Mouse (Mus musculus) frontal cortex, postnatal 25 days (tissue): ENCODE measurements at regions not wholly inside any gene's neighbourhood (a gene's known extent, or its start where the extent isn't known, plus 50 kb on each side); places are given as distances from the start of the nearest gene placed in this dataset.
"Not testable (repeated sequence)": the region's sequence is repeated elsewhere in the genome, so short reads cannot be mapped to it uniquely, and the experiment has no call there.

Experiments
- DNase-seq, 2 experiments: peaks; one replicate each; pipeline ENCODE4 v3.0.0; 2022; ENCODE audit warnings: low spot score in 2 of 2

DNA sequence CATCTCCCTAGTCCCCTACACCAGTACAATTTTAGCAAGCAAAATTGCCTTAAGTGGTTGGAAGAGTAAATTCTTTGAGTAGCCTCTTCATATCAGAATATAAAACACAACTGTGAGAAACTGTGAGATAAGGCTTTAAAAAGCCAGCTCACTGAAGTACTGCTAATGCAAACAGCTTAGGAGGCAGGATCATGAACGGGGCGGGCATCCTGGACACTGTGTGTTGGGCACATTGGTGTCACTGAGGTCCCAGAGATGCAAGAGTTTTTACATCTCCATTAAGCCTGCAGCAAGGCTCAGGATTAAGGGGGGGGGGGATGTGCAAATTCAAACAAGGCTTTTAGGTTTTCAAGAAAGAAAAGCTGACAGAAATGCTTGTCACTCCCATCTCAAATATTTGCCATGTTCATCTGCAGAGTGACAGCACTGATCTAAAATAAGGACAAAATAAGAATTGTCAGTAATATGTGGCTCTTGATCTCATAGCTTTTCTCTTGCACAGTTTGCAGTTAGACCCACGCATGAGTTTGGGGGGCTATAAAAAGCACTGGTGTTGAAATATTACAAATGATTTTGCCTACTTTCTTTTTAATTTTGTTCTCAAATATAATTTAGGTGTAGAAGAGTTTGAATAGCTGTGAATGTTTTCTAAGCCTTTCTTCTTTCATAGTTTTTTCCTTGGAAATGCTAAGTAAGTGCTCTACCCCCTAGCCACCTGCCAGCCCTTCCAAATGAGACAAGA lies 156.2 kb downstream of the Enc1 start:
- DNase-seq, result no peak

DNA sequence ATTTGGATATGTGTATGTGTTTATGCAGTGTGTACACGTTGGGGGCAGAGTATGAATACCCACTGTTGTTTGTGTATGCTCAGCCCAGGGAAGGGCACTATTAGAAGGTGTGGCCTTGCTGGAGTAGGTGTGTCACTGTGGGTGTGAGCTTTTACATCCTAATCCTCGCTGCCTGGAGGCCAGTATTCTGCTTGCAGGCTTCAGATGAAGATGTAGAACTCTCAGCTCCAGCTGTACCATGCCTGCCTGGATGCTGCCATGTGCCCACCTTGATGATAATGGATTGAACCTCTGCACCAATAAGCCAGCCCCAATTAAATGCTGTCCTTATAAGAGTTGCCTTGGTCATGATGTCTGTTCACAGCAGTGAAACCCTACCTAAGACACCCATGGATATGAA lies 155.4 kb downstream of the Enc1 start:
- not testable (repeated sequence) for DNase-seq

DNA sequence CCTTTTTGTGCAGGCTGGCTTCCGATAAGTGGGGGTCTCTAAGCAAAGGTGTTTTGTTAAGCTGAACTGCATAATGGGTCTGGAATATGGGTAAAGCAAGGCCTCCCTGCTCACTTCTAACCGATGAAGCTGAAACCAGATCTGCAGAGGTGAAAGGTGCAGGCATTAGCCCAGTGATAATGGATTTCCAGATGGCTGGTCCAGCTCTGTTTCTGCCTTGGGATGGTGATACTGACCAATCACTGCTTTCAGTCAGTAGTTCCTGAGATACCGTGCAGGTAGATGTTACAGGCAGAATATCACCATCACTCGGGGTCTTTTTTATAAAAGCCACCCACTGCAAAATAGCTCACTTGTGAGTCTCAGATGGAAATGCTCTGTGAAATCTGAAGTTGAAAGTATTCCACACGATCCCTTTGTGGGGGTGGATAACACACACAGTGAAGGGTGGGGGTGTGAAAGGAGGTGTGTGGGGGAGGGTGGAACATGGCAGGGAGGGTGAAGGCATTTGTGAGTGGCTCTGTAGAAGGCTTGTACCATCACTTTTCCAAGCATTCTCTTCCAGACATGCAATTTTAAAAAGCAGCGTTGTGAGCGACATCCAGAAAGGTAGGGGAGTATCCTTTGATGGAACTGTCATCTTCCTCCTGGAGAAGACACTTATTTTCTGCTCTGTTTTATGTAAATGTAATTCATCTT lies 154.0 kb downstream of the Enc1 start:
- no peak for DNase-seq

DNA sequence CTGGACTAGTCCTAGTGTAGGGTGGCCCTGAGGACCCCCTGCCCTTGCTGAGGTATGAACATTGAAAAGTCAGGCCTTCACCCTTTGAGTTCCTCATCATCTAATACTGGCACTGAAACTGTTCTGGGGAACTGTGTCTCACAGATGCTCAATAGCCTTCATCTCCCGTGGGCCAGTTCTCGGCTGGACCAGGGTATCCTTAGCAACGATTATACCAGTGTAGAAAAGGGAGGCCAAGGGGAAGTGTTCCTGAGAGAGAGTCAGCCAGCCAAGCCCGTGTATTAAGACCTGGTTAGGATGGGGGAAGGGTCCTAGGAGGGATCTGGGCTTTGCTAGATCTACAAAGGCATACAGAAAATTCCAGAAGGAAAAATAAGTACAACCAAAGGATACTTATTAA lies 153.2 kb downstream of the Enc1 start:
- no peak for DNase-seq

DNA sequence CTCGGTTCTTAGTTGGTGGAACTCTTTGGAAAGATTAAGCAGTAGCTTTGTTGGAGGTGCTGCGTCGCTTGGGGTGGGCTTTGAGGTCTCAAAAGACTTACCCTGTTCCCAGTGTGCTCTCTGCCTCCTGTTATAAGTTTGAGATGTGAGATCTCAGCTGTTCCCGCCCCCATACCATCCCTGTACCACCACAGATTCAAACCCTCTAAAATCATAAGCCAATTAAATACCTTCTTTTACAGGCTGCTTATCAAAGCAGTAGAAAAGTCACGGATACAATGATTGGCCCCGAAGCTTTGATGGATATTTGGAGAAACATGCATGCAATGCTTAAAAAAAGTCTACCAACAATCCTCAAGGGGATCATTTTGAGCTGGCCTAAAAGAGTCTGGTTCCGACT lies 152.6 kb downstream of the Enc1 start:
- DNase-seq, result no peak

DNA sequence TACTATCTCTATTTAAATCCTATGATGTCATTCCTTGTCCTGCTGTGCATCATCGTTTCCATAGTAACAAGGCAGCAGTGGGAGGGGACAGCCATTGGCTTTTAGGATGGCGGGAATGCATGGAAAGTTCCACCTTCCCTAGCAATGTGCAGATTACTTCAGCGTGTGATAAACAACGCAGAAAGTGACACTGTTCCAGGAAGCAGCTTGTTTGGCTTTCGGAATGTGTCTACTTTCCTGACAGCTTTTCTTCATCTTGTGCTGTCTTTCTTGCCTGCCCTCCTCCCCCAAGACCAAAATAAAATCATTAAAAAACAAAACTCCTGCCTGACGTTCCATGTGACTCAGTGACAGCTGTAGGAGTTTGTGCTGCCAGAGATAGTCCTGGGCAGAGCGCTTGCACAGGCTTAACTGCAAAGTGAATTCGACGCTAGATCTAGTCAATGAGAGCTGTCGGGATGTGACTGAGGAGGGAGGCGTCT lies 149.6 kb downstream of the Enc1 start:
- DNase-seq, result peak in 1 of 2 experiments; percentile 46

DNA sequence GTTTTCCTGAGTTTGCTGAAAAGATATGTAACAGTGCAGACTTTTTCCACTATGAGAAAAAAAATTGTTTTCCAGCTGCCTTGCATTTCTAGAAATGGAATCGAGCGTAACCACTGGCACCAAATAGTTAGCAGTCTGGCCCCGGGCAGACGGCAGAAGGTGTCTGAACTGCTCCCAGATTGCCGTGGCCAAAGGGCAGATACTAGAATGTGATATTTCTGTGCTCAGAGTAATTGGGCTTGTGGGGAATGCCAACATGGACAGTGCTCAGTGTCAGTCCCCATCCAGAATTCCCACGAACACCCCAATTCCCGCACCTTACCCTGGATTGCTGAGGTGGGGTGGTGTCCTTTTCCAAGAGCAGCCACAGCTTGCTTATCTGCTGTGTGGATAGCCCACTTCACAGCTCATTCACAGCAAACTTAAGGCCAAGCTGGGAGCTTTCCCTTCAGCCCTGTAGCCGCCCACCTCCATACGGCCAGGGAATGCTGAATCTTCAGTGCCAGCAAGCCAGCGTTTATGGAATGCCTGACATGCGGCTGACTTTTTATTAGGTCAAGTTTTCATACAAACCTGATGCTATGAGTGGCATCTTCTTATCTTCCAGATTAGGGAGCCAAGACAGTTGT lies 148.1 kb downstream of the Enc1 start:
- DNase-seq, result no peak

DNA sequence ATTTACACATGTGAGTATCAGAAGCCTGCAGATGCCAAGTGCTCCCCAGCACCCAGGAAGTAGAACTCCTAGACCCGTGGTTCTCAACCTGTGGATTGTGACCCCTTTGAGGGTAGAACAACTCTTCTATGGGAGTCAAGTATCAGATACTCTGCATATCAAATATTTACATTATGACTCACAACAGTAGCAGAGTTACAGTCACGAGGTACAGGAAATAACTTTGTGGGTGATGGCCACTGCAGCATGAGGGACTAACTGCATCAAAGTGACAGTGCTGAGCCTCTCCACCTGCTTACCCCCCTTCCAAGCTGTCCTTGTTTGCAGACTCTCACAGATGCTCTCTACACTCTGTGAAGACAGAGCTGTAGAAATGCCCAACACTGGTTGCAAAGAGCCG lies 145.6 kb downstream of the Enc1 start:
- DNase-seq, result no peak

DNA sequence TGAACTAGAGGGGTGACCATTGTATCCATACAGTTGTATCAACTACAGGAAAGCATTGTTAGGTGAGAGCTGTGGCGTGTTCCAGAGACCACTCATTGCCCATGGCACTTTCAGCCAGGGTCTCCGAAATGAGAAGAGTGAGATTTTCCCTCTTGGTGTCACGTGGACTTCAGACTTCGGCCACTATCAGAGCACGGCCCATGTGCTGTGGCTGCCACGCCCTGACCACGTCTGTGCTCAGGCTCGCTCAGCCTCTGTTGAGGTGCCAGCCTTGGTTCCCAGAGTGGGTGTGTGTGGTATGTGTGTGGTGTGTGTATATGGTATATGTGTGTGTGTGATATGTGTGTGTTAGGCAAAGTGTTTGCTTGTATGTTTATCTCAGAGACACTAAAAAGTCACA lies 144.6 kb downstream of the Enc1 start:
- no peak for DNase-seq

DNA sequence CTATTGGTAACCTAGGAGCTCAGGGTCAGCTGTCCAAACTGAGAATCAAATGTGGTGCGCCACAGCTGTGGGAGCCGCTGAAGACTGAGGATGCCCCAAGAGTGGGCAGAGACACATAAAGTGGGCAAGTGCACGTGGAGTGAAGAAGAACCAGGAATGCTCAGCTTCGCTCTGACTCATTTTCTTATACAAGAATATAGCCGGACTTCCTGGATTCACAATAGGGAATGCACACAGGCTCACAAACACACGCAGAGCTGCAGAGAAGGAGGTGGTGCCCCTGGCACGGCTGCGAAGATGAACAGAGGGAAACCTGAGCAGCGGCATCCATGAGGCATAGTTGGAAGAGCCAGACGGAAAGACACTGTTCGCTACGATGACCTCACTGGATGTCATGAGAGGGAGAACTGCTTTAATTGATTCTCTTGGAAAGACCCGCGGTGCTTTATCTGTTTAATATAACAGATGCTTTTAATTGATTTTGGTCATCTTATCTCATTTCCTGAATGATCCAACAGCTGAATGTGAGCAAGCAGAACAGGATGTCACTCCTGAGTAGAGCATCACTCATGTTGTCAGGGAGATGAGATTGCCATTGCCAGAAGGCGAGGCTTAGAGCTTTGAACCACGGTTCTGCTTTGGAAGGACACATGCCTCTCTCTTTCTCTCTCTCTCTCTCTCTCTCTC lies 143.3 kb downstream of the Enc1 start:
- no peak for DNase-seq

DNA sequence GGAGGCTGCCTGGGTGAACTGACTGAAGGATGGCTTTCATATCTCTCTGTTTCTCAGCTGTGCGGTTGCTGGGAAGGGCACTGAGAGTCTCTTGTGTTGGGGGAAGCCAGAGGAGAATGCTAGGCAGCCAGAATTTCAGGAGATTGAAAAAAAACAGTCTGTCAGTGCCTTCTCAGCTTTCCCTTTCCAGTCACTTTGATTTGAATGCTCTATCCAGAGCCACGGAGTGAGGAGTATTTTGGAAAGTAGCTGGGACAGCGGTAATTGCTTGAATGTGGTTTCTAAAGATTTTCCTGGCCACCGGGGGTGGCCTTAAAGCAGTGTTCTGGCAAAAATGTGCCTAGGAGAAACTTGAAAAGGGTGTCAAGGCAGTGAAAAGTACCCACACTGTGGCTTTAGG lies 142.4 kb downstream of the Enc1 start:
- DNase-seq, result no peak

DNA sequence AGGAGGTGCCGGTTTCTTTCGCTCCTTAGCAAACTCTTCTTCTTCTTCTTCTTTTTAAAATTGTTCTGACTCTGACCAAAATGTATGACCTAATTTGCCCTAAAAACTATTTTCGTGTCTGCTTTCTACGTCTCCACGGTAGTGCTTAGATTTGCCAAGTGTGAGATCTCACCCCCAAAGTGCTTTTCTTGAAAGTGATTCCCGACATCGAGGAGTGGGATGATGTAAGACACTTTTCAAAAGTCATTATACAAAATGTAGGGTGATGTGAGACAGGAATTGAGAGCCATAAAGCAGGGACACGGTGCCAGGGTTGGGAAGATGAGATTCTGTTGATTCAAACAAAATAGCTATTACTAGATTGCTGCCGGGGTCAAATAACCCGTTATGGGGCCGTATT lies 139.5 kb downstream of the Enc1 start:
- DNase-seq, result no peak

DNA sequence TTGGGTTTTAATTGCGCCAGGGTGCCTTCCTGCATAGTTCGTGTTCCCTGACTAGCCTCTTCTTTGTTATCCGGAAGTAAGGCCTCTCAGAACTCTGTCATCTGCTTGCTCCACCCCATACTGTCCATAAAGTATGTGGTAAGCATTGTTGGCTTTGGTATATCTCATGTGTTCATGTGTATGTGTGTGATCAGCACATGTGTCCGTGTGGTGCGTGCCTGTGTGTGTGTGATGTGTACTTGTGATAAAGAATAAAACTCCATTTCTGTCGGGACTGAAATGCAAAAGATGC lies 135.3 kb downstream of the Enc1 start:
- no peak for DNase-seq

DNA sequence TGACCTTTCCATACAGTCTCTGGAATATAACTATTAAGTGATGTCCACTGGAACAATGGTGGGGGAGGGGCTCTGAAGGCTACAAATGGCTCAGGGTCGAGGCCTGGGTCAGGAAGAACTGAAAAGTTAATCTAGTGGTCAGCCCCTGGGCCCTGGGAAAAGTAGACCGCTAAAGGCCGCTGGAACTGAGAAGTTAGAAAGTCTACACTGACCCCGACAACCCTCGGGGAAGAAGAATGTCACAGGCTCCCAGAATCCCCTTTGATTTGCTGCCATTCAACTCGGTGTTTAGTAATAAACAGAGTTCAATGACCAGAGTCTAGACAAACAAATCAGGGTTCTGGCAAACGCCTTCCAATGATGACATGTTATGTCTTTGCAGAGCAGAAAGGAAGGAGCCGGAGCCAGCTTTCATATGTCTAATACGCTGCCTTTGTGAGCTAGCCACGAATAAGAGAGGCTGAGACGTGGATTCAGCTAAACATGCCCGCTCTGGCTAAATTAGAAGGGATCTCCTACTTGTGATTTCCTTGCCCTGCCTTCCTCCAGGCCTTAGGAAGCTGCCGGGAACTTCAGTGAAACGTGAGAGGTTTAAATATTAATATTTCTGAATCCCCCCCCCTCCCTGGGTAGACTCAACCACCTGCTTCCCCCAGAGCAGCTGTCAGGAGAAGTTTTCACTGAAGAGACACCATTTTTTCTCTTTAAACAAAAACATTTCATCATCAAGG lies 134.8 kb downstream of the Enc1 start:
- DNase-seq, result no peak

DNA sequence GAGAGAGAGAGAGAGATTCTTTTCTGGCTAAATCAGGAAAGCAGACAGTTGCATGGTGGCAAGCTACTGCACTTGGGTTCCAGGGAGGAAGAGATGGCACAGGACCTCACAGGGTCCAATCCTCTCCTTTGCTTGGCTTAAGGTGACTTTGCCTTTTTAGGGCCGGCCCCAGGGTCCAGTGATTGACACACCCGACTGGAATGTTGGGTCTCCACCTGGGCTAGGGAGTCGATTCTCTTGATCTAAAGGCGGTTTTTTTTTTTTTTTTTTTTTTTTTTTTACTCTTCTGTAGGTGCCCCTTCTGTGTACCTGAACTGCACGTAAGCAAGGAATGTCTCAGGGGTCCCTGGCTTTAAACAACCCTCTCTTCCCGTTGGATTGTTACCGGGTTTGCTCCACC lies 131.4 kb downstream of the Enc1 start:
- DNase-seq, result no peak

DNA sequence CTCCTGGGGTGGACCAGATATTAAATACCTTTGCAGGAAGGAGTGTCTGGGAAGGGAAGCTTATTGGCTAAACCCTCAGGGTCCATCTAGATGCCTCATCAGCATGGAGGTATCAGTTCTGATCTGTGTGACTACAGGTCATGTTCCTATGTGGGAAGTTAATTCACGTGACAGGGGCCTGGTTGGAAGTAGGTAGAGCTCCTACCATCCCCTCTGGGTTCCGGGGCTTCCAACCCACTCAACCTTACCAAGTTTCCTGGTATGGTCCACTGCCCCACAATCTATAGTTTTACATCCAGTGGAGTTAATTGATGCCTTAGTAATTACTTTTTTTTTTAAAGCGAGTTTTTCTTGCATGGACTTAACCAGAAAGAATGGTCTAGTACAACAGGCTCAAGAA lies 130.3 kb downstream of the Enc1 start:
- DNase-seq, result no peak

DNA sequence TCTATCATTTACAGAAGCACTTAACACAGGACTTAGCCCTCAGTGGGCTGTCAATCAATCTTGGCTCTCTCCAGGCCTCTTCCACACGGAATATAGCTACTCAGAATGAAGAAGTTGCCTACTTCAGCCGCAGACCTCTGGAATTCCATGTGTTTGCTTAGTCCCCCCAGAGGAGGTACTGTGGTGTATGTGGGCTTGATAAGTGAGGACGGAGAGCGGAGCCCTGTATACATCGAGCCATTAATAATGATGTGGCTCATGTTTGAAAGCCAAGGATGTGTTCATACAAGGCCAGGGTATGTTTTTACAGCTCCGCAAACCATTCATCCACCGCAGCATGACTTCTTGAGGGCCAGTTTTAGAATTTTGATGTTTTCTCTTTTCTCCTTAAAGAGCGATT lies 125.8 kb downstream of the Enc1 start:
- no peak for DNase-seq

DNA sequence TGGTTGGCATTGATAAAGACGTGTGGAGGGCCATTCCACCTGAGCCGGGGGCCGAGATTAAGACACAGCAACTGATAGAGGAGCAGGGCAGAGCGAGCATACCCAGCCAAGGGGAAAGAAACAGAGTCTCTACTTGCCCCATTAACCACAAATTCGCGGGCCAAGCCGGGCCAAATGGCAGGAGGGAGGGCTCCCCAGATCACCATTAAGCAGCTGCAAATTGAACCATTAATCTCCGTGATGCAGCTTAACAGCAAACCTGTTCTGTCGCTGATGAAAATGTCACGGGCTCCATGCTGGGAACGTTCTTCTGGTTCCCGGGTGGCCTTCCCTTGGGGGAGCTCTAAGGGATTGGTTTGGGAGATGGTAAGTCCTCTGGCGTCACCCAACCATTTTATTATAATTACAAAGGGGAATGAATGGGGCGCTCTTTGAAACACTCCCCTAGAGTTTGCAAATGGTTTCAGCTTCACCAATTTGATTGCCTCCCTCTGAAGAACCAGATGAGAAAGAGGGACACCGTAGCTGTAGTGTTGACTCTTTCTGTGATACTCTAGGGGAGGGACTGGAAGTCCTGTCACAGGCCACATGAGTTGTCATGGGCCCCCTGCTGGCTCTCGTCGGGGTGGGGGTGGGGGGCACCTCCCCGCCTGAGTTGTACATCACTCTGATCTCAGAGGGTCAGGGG lies 124.8 kb downstream of the Enc1 start:
- DNase-seq, result no peak

DNA sequence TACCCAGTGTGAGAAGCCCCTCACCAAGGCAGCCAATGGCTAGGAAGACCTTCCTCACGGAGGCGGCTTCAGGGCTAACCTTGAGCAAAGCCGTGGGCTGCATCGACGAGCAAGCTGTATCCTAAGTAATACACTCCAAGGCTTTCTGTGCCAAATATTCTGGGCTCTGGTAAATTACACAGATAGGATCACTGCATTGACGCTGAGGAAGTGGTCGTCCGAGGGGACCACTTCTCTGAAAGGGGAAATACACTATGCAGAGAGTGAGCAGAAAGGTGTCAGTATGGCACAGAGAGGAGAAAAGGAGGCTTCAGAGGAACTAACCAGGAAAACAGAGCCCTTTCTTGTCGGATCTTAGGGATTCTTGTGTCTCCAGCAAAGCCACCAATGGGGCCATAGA lies 124.1 kb downstream of the Enc1 start:
- no peak for DNase-seq

DNA sequence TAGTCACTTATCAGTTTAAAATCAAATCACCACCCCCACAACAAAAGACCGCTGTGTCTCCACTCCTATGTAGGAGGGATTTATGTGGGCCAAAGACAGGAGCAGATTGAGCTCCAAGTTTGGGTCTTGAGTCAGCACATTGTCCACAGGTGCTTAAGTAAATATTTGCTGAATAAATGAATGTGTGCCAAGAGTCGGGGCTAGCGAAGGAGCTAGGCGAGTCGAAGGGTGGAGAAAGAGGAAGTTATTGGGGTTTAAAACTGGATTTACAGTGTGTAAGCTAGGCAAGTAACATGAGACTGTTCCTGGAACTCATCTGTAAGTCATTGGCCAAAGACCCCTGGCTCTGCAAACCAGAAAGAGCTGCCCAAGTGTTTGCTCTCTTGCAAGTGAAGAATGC lies 122.9 kb downstream of the Enc1 start:
- DNase-seq, result no peak

DNA sequence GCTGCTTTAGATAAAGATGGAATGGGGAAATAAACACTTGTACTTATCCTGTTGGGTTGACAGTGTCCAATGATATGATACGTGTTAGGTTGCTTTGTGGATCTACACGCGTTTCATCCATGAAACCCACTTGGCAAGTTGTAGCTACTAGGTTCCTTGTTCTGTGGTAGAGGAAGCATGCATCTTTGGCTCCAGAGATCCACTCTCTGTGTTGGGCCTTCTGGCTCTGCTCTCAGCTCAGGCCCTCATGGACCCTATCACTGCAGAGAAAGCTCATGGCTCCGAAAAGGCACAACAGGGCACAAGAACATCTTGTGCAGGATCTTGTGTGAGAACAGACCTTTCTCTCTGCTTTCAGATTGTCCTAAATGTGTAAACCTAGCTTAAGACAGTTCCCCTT lies 122.3 kb downstream of the Enc1 start:
- DNase-seq, result no peak
